Mouse (Mus musculus): ENCODE data around the gene Sppl3. TPM values are rescaled to one million over a fixed set of nuclear protein-coding genes. Genes with fewer than 3 reads are reported as not detected.

Sppl3 gene
- total RNA-seq, 4 experiments from 2014 or later, result 18.2 to 20.9 (median 20.0) TPM

- no peak for DNase-seq (ENCODE audit: low spot score in 2 of 2)
Observed at GRCm38 (mm10) chr5:115124690-115125089, 113.8 kb downstream of the Sppl3 start.

- peak; percentile 65 to 82 for DNase-seq (ENCODE audit: low spot score in 2 of 2)
Observed at GRCm38 (mm10) chr5:115125211-115125871, 114.4 kb downstream of the Sppl3 start.

GRCm38 (mm10) chr5:115126578-115127312 lies 115.8 kb downstream of the Sppl3 start:
- no peak for DNase-seq (ENCODE audit: low spot score in 2 of 2)

DNA sequence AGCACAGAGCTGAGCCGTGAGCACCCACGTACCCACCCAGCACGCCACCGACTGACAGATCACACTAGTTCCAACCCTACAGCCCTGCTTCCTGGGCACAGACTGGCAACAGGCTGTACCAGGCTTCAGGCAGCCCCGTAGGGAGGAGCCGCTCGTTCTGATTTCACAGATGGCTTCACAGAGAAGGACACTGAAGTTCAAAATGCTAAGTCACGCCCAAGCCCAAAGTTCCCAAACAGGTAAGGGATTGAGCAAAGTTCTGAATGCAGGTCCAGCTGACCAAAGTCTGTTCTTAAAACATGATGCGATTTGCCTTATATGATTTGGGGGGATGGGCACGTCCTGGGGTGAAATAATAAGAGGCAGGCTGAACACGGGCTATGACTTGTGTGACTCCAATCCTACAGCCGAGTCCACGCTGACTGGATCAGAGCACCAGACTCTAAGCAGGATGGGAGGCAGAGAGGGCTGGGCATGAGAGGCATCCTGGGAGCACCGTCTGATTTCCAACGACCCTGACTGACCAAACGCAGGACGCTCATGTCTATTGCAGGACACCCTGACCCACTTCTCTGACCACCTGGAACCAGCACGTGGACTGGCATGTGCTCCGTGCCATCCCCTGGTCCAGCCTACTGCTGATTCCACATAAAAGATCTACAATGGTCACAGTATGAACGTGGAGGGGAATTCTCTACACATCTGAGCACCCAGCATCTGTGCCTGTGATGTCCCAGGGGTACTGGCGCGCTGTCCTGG lies 116.7 kb downstream of the Sppl3 start:
- no peak for DNase-seq (ENCODE audit: low spot score in 2 of 2)

- no peak for DNase-seq (ENCODE audit: low spot score in 2 of 2)
Observed at GRCm38 (mm10) chr5:115129328-115129727, 118.4 kb downstream of the Sppl3 start.

DNA sequence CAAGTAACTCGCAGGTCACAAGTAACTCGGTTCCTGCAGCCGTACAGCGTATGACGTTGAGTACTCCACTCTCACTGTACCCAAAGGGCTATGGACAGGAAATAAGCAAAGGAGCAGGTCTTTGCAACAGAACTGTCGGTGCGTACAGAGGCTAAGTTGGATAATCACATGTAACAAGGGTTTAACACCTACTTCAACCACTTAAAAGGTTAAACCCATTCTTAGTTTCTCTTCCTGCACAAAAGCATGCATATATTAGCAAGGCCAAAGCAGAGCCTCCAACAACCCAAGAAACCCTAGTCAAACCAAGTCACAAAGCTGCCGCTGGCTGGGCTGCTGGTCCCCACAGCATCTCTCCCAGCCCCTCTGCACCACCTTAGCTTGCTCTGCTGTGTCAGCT lies 121.5 kb downstream of the Sppl3 start:
- no peak for DNase-seq (ENCODE audit: low spot score in 2 of 2)

- no peak for DNase-seq (ENCODE audit: low spot score in 2 of 2)
Observed at GRCm38 (mm10) chr5:115133358-115134066, 122.6 kb downstream of the Sppl3 start.

GRCm38 (mm10) chr5:115134234-115135165 lies 123.6 kb downstream of the Sppl3 start, which contains the start of gene Unc119b:
Gene Unc119b, minus strand, starts transcription at chr5:115134975.
- DNase-seq (ENCODE audit: low spot score in 2 of 2), result peak; percentile 86 to 90

- no peak for DNase-seq (ENCODE audit: low spot score in 2 of 2)
Observed at GRCm38 (mm10) chr5:115139124-115139523, 128.2 kb downstream of the Sppl3 start.

DNA sequence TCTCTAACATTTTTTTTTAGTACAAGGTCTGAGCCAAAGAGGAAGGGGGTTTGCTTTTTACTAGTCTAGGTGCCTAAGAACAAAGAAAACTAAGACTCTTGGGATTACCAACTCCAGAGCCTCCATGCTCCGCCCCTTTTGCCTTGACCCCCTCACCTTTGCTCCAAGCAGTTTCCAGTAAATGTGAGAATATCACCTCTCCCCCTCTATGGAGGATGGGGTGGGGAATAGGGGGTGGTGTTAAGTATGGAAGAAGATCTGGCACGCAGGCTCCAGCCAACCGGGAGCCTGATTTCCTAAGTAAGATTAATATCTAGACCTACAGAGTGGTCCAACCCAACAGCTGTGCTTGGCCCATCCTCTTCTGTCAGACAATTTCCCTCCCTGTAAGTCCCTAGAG lies 129.8 kb downstream of the Sppl3 start:
- no peak for DNase-seq (ENCODE audit: low spot score in 2 of 2)

DNA sequence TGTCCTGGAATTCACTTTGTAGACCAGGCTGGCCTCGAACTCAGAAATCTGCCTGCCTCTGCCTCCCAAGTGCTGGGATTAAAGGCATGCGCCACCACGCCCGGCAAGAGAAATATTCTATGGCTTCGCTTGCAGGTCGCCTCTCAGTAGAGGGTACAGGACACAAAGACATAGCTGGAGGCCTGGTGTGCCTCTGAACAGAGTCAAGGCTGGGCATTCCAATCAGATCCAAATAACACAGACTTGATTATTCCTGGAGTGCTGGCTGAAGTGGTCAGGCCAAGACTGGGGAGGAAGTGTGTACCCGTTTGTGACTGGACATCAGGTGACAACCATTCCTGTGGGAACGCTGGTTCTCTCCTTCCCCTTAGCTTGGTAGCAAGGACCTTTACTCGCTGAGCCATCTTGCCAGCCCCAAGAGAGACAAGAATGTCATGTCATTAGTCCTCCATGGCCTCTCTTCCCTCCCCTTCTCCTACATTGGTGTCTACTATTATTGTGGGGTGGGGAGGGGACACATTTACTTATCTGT lies 131.3 kb downstream of the Sppl3 start:
- no peak for DNase-seq (ENCODE audit: low spot score in 2 of 2)

- DNase-seq (ENCODE audit: low spot score in 2 of 2), result peak in 1 of 2 experiments; percentile 40
Observed at GRCm38 (mm10) chr5:115143552-115143951, 132.6 kb downstream of the Sppl3 start.

DNA sequence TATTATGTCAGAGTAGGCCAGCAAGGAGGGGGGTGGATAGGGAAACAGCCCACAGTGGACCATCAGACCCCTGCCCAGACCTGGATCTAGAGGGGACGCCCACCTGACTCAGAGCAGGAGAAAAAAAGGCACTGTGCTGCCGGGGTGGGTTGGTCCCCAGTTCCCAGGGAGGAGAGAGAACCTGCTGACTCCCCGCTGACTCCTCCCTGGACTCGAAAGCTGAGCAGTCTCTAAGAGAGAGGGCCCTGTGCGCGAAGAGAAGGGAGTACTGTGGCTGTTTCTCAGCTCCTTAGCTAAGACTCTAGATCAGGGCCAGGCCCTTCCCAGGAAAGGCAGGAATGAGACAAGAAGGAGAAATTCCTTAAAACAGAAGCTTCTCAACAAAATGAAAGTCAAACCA lies 133.5 kb downstream of the Sppl3 start:
- no peak for DNase-seq (ENCODE audit: low spot score in 2 of 2)

DNA sequence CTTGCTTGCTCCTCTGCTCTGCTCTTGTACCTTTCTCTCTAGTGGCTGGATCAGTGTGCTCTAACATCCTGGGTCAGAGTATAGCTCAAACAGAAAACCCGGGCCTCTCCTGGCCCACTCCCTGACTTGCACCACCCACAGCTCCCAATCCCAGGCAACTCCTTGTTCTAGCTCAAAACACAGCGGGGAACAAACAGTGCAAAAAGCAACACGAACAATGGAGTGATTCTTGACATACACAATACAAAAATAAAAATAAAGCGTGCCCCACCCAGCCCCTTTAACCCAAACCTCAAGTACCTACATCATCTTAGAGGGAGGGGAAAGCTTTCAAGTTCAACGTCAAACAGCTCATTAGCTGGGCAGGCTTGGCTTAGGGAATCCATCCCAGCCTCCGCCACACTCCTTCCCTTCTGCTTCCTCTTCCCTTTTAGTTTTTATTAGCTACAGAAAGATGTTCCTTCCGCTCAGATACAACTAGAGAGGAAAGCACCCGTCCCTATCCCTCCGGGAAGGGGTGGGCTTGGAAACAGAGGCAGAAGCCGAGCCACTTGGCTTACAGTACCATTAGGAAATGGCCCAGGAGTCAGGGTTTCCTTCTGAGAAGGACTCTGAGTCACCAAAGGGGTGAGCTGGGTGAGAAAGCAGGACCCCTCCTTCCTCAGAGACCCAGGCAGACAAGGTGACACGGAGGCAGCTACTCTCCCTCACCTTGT lies 134.5 kb downstream of the Sppl3 start:
- no peak for DNase-seq (ENCODE audit: low spot score in 2 of 2)

GRCm38 (mm10) chr5:115145976-115146746 lies 135.2 kb downstream of the Sppl3 start:
- peak in 1 of 2 experiments; percentile 47 for DNase-seq (ENCODE audit: low spot score in 2 of 2)

DNA sequence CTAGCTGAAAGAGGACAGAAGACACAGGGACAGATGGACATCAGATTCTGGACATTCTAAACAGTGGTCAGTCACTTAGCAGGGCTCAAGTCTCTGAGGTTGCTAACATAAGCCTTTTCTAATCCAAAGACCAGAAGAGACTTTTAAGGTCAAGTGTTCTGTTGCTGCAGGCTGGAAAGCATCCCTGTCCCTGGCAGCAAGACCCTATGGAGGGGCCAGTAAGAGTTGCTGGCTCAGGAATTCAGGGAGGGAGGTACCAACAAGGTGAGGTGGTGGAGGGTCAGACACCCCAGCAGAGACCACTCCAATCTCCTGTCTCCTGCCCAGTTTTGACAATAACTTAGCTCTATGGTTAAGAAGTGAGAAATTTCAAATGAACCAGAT lies 135.8 kb downstream of the Sppl3 start:
- peak in 1 of 2 experiments; percentile 39 for DNase-seq (ENCODE audit: low spot score in 2 of 2)

DNA sequence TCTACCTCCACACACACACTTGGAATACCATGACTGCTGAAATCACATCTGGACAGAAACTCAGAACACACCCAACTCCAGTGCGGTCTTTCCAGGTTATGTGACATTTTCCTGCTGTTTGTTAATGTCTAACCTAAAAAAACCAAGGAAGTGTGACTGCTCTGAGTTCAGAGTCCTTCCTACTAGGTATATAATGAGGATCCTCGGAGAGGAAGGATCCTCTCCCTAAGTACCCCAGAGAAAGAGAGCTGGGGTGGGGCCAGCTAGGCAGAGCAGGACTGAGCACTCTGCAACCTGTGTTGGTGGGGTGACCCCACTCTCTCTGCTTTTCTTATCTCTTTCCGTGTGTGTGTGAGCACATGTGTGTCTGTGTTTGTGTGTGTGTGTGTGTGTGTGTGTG lies 136.5 kb downstream of the Sppl3 start:
- DNase-seq (ENCODE audit: low spot score in 2 of 2), result no peak

DNA sequence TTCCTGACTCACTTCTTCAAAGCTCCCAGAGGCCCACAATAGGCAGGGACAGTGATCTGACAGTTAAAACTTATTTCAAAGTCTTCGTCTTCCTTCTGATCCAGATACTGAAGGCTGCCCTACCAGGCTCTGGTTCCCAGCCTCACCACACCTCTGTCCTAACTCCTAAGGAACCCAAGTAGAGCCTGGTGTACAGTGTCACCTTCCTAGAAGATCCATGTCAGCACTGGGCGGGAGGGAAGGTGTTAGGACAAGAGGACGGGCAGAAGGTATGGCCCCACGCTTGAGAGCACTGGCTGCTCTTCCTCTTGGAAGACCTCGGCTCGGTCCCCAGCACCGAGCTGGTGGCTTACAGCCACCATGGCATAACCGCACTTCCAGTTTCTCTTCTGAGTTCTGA lies 137.4 kb downstream of the Sppl3 start:
- peak in 1 of 2 experiments; percentile 47 for DNase-seq (ENCODE audit: low spot score in 2 of 2)

Data from gastrocnemius, adult 8-10 months (tissue).